Mouse (Mus musculus): Measurements from ENCODE around the gene Mdfic. TPM values are rescaled to one million over a fixed set of nuclear protein-coding genes. Genes with fewer than 3 reads are reported as not detected.

Mdfic gene
- total RNA-seq (2023), result 10 to 100 TPM; 11.3 to 14.9 TPM

DNA sequence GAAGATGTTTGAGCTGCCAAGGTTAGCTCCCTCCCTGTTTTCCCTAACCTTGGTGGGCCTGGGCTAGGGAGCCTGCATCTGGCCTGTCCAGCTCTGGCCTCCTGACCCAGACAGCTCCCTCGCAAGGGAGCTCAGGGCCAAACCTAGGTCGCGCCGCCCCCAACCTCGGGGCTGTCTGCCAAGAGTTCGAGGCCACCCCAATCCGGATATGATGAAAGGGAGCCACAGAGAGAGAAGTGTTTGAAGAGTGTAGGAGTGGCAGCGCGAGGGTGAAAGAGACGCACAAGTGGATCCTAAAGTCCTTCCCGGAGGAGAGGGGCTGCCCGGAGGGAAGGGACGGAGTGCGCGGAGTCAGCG, at the start of gene Mdfic:
Gene Mdfic (plus strand): TSS at position 201 of the 357 bp plus-strand sequence.

